Mouse (Mus musculus) kidney, postnatal 0 days (tissue): Measurements from ENCODE around the gene Sec24b. TPM values are rescaled to one million over a fixed set of nuclear protein-coding genes. Genes with fewer than 3 reads are reported as not detected.

Experiments used
- ATAC-seq: fragments of 200-750 bp; cut with Nextera tagmentation; replicated peaks from 2 replicates; pipeline ENCODE4 v1.8.0; 2017; ENCODE audit warnings: low read depth, moderate number of reproducible peaks, moderate TSS enrichment, moderate library complexity; ENCODE audit not compliant: low FRiP score
- DNase-seq: peaks from one replicate; pipeline ENCODE4 v3.0.0-alpha.2; 2016; ENCODE audit warnings: low spot score
- H3K27ac ChIP-seq: fragments of 300-500 bp; sonication (generic); 2 replicates; pipeline ENCODE4 v1.5.1; 2014; ENCODE audit warnings: mild to moderate bottlenecking
- H3K27me3 ChIP-seq: fragments of 300-500 bp; sonication (generic); 2 replicates; pipeline ENCODE4 v1.6.1; 2014; ENCODE audit warnings: low read length, mixed read lengths; ENCODE audit not compliant: insufficient read depth
- H3K36me3 ChIP-seq: fragments of 300-500 bp; sonication (generic); 2 replicates; pipeline ENCODE4 v1.6.1; 2014; ENCODE audit warnings: low read length, mixed read lengths; ENCODE audit not compliant: insufficient read depth
- H3K4me1 ChIP-seq: fragments of 300-500 bp; sonication (generic); replicated peaks from 2 replicates; pipeline ENCODE4 v1.6.1; 2014; ENCODE audit warnings: antibody characterized with exemption, low read length, mixed read lengths; ENCODE audit not compliant: insufficient read depth
- H3K4me2 ChIP-seq: fragments of 300-500 bp; sonication (generic); 2 replicates; pipeline ENCODE4 v1.6.1; 2014; ENCODE audit warnings: mild to moderate bottlenecking, low read length, moderate library complexity, mixed read lengths
- H3K4me3 ChIP-seq: fragments of 300-500 bp; sonication (generic); replicated peaks from 2 replicates; pipeline ENCODE4 v1.5.1; 2014; ENCODE audit warnings: low read depth, low read length
- H3K9ac ChIP-seq: fragments of 300-500 bp; sonication (generic); 2 replicates; pipeline ENCODE4 v1.6.1; 2014; ENCODE audit warnings: low read depth, low read length
- H3K9me3 ChIP-seq: fragments of 300-500 bp; sonication (generic); replicated peaks from 2 replicates; pipeline ENCODE4 v1.6.1; 2016; ENCODE audit warnings: low read length, inconsistent platforms, mixed read lengths
- CTCF ChIP-seq: IDR thresholded peaks from 2 replicates; pipeline ENCODE4 v1.5.1; 2016; ENCODE audit warnings: antibody characterized with exemption, low read depth, mild to moderate bottlenecking, moderate library complexity
- WGBS: fragments of 180-500 bp; shearing (Covaris S2); extraction: QIAGEN DNeasy Blood & Tissue Kit; methylation state at CpG from one replicate; pipeline ENCODE4 v1.1.7; 2014; 5-methylcytosine and 5-hydroxymethylcytosine counted together
- polyA plus RNA-seq: library from polyadenylated mRNA; unstranded; fragments of >200 nt; fragmentation: Nextera tagmentation; extraction: Ambion mirVana; gene quantifications from 2 replicates; pipeline ENCODE4 v1.2.1, GENCODE M21; 2015

Sec24b gene
- polyA plus RNA-seq, 1 experiment from 2014 or later: 21.5 TPM

DNA sequence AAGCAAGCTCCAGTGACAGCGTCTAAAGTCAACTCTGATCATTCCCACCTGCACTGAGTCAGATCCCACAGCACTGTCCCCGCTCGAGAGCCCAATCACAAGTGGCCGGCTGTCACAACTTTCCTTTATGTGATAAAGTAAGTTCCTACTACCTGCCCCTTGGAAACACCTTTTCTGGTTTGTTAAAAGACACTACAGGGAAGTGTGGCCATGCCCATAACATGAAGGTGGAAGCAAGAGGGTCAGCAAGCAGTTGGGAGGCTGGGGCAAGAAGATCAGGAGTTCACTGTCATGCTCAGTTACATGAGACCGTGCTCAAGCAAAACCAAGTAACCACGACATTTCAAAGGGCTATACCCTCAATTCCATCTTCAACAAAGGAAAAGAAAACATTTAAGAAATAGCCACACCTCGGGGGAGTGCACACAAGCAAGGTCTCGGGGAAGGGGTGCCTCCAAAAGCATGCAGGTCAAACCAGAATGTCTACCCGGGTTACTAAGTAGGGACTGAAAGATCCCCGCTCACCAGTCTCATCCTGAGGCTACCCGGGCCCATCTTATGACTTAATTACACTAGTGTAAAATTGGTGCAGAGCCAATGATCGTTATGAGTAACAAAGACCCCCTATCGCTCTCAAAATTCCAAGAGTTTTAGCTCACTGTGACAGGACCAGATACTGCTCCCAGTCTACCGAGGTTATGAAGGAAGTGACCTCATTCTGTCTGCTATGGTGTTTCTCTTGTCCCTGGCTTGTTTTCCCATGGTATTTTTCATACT lies 3.6 kb downstream of the Sec24b start:
- ATAC-seq: no peak
- WGBS: 40% methylated on average over 14 of the region's 14 CpGs
- H3K4me1 ChIP-seq: peaks cover 49% of the 10 kb centered on the region

DNA sequence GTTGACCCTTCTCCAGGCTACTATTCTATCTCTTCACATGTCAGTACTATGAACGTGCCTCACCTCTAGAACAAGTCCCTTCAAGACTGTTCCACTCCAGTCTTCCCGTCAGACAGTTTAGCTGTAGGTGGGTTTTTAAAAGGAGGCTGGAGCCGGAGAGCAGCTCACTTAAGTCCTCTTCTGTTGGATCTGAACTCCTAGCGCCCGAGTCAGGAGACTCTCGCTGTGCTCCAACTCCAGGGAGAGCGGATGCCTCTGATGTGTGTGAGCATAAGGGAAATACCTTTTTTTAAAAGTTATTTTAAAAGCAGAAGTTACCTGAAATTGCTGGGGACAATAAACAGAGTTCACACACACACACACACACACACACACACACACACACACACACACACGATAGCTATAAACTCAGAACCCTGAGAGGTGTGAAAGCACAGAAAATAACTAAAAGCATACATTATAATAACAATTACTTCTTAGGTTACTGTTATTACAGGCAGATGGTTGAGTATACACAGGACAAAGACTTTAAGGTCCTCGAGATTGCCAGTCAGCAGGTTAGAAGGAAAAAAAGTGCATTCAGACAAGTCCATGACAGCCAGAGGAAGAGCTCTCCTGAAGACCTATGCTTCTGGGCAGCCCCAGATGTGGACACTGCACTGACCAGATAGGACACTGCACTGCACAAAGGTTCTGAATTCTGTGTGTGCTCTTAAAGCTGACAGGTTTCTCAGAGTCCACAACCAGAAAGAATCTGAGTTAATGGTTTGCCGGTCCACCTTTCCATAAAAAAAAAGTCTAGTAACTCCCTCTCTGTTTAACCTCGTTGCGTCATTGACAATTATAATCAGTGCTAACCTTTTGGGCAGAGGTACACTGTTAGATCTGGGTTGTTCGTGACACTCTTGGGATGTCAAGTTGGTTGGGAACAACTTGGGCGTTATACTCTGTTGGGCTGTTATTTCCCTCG lies 5.7 kb downstream of the Sec24b start:
- Histone ChIP-seq H3K36me3 (no peaks in the 10 kb centered on the region), H3K4me2 (no peak overlapping the region), H3K9ac (no peak overlapping the region), H3K27ac (no peak overlapping the region), H3K4me3 (no peak overlapping the region), H3K9me3 (no peaks in the 10 kb centered on the region), H3K27me3 (no peaks in the 10 kb centered on the region), H3K4me1 (peaks cover 46% of the 10 kb centered on the region)
- 75% methylated on average over 15 of the region's 15 CpGs for WGBS
- TF ChIP-seq CTCF: no peak
- no peak for ATAC-seq
- DNase-seq: peak; percentile 8

More for the DNA sequence above, 3.6 kb downstream of the Sec24b start:
- Histone ChIP-seq H3K4me3 (no peak overlapping the region), H3K4me2 (peak overlapping the region; percentile 14; the same call in 1 of the 2 replicates), H3K9ac (no peak overlapping the region), H3K27ac (no peak overlapping the region), H3K36me3 (no peaks in the 10 kb centered on the region), H3K9me3 (no peaks in the 10 kb centered on the region), H3K27me3 (no peaks in the 10 kb centered on the region)
- DNase-seq: peak; percentile 15
- TF ChIP-seq CTCF: no peak

DNA sequence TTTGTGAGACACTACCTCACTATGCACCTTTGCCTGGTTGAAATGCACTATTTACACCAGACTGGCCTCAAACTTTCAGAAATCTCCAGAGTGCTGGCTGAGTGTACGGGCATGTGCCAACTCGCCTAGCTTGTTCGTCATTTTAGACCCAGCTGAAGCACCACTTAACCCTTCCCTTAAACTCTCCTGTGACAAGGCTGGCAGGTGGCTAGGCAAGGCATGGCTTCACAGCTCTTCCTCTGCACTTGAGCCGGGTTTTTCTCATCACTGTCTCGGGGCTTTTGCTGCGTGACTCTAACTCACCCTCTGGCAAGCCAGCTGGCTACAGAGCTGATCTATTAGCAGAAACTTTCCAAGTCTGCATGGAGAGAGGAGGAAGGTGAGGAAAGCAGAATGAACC lies 6.8 kb downstream of the Sec24b start:
- Histone ChIP-seq H3K4me3 (no peak overlapping the region), H3K4me1 (peaks cover 46% of the 10 kb centered on the region), H3K27me3 (no peaks in the 10 kb centered on the region), H3K9ac (no peak overlapping the region), H3K4me2 (no peak overlapping the region), H3K27ac (no peak overlapping the region; the same call in 1 of the 2 replicates), H3K9me3 (no peaks in the 10 kb centered on the region), H3K36me3 (no peaks in the 10 kb centered on the region)
- DNase-seq: peak; percentile 7
- 40% methylated on average over 6 of the region's 6 CpGs for WGBS
- TF ChIP-seq CTCF: no peak
- ATAC-seq: no peak

DNA sequence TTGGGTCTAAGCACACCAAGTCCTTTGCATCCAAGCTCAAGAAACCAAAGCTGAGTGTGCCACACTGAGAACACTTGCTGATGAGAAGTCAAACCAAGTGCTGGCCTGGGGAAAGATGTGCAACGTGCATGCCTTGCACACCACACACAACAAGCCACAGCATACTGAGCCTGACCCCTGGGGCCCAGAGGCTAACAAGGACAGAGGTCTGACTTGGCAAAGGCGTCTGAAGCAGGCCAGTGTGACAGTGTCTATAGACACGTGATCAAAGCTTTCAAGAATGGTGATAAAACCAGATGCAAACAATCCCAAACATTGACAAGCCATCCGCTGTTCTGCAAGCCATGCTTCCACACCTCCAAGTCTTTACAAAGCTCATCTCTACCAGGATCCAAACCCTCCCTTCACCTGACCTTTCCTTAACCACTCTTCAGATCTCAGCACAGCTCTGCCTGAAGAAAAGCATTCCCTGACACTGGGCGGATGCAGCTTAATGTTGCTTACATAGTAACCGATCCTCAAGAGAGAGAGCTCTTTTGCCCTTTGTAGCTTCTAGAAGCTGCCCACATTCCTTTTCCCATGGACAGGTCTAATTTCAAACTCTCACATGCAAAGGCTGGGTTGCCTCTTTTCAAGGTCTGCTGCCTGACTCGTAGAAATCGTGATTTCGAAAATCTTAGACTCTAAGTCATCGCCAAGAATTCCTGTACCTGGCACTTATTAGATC lies 7.8 kb downstream of the Sec24b start:
- Histone ChIP-seq H3K4me3 (no peak overlapping the region), H3K27ac (peak overlapping the region; percentile 77), H3K9ac (no peak overlapping the region), H3K4me1 (peaks cover 39% of the 10 kb centered on the region), H3K27me3 (no peaks in the 10 kb centered on the region), H3K36me3 (no peaks in the 10 kb centered on the region), H3K4me2 (peak overlapping the region; percentile 4; the same call in 1 of the 2 replicates), H3K9me3 (no peaks in the 10 kb centered on the region)
- ATAC-seq: peak; percentile 77
- DNase-seq: peak; percentile 92
- no peak for TF ChIP-seq CTCF
- 23% methylated on average over 10 of the region's 10 CpGs for WGBS

DNA sequence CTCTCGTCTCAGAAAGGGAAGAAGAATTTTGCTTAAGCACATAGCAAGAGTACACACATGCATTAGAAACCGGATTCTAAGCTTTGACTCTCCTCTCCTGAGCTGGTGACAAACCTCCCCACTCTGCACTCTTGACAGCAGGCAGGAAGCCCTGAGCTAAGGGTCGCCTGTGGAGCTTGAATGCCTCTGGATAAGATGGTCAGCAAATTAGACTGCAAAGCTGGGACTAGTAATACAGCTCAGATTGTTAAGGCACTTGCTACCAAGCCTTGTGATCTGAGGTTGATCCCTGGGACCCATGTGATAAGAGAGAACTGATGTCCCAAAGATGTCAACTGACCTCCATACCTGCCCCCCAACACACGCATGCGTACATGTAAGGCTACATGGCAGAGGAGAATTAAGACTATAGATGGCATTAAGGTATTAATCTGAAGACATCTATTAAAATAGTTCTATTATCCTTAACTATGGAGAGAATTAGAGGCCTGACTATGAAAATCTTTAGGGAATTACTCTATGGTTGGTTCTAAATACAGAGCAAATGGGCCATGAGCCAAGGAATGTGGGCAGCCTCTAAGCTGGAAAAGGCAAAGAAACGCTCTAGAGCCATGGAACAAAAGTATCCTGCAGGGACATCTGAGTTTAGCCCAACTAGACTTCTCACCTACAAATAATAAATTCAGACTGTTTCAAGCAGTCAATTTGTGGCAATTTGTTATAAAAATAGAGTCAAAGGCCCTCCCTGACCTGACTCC lies 8.6 kb downstream of the Sec24b start:
- ATAC-seq (no peak), DNase-seq (peak; percentile 9)
- H3K36me3 ChIP-seq: no peaks in the 10 kb centered on the region
- peak overlapping the region; percentile 77 for H3K27ac ChIP-seq
- 55% methylated on average over 6 of the region's 6 CpGs for WGBS
- no peaks in the 10 kb centered on the region for H3K27me3 ChIP-seq
- peak overlapping the region; percentile 4; the same call in 1 of the 2 replicates for H3K4me2 ChIP-seq
- no peaks in the 10 kb centered on the region for H3K9me3 ChIP-seq
- H3K9ac ChIP-seq: no peak overlapping the region
- H3K4me3 ChIP-seq: no peak overlapping the region
- H3K4me1 ChIP-seq: peaks cover 32% of the 10 kb centered on the region
- no peak for TF ChIP-seq CTCF
